Mouse (Mus musculus) neural tube, embryonic 15.5 days (tissue): Measurements from ENCODE around the gene Oscar. TPM values are rescaled to one million over a fixed set of nuclear protein-coding genes. Genes with fewer than 3 reads are reported as not detected.
A peak's percentile ranks its signal among the peaks of the same experiment; 100 is the strongest.
"Not testable (repeated sequence)": the region's sequence is repeated elsewhere in the genome, so short reads cannot be mapped to it uniquely, and the experiment has no call there.

Experiments used
- ATAC-seq: fragments of 200-750 bp; cut with Nextera tagmentation; 2 replicates; pipeline ENCODE4 v1.8.0; 2017; ENCODE audit warnings: mild to moderate bottlenecking, moderate TSS enrichment, moderate library complexity; ENCODE audit not compliant: low FRiP score
- H3K27ac ChIP-seq: fragments of 300-500 bp; sonication (generic); replicated peaks from 2 replicates; pipeline ENCODE4 v1.5.1; 2015; ENCODE audit warnings: mild to moderate bottlenecking, inconsistent platforms
- H3K27me3 ChIP-seq: fragments of 300-500 bp; sonication (generic); replicated peaks from 2 replicates; pipeline ENCODE4 v1.6.1; 2015; ENCODE audit warnings: inconsistent platforms
- H3K36me3 ChIP-seq: fragments of 300-500 bp; sonication (generic); 2 replicates; pipeline ENCODE4 v1.6.1; 2015; ENCODE audit warnings: inconsistent platforms
- H3K4me1 ChIP-seq: fragments of 300-500 bp; sonication (generic); 2 replicates; pipeline ENCODE4 v1.6.1; 2015; ENCODE audit warnings: inconsistent platforms
- H3K4me2 ChIP-seq: fragments of 300-500 bp; sonication (generic); 2 replicates; pipeline ENCODE4 v1.6.1; 2015; ENCODE audit warnings: inconsistent platforms, mild to moderate bottlenecking, moderate library complexity
- H3K4me3 ChIP-seq: fragments of 300-500 bp; sonication (generic); replicated peaks from 2 replicates; pipeline ENCODE4 v1.5.1; 2015; ENCODE audit warnings: mild to moderate bottlenecking, inconsistent platforms
- H3K9ac ChIP-seq: fragments of 300-500 bp; sonication (generic); replicated peaks from 2 replicates; pipeline ENCODE4 v1.6.1; 2015; ENCODE audit warnings: mild to moderate bottlenecking, inconsistent platforms
- H3K9me3 ChIP-seq: fragments of 300-500 bp; sonication (generic); replicated peaks from 2 replicates; pipeline ENCODE4 v1.6.1; 2016; ENCODE audit warnings: inconsistent platforms
- WGBS: fragments of 180-500 bp; shearing (Covaris S2); methylation state at CpG from one replicate; pipeline ENCODE4 v1.1.7; 2015; ENCODE audit warnings: mixed read lengths; 5-methylcytosine and 5-hydroxymethylcytosine counted together
- polyA plus RNA-seq: library from polyadenylated mRNA; unstranded; fragments of >200 nt; fragmentation: Nextera tagmentation; extraction: Ambion mirVana; gene quantifications from 2 replicates; pipeline ENCODE4 v1.2.1, GENCODE M21; 2015

Gene Oscar
- polyA plus RNA-seq, 1 experiment from 2014 or later: 0.38 TPM

GRCm38 (mm10) chr7:3607391-3607790 is 8.6 kb downstream of the Oscar start:
- no peaks in the 10 kb centered on the region for H3K27me3 ChIP-seq
- no peaks in the 10 kb centered on the region for H3K4me1 ChIP-seq
- H3K27ac ChIP-seq: no peak overlapping the region
- H3K4me2 ChIP-seq: no peak overlapping the region
- no peaks in the 10 kb centered on the region for H3K36me3 ChIP-seq
- no peaks in the 10 kb centered on the region for H3K9me3 ChIP-seq
- H3K4me3 ChIP-seq: no peak overlapping the region
- H3K9ac ChIP-seq: no peak overlapping the region
- WGBS: 90% methylated on average over 6 of the region's 6 CpGs
- ATAC-seq: no peak

GRCm38 (mm10) chr7:3606798-3607197 is 9.2 kb downstream of the Oscar start:
- Histone ChIP-seq H3K9me3 (no peaks in the 10 kb centered on the region), H3K4me1 (no peaks in the 10 kb centered on the region), H3K27ac (no peak overlapping the region), H3K4me2 (no peak overlapping the region), H3K27me3 (no peaks in the 10 kb centered on the region), H3K36me3 (no peaks in the 10 kb centered on the region), H3K9ac (no peak overlapping the region), H3K4me3 (no peak overlapping the region)
- 14% methylated on average over 2 of the region's 2 CpGs for WGBS
- ATAC-seq: no peak

- ATAC-seq: peak; percentile 55
- 14% methylated on average over 4 of the region's 4 CpGs for WGBS
- H3K9ac ChIP-seq: no peak overlapping the region
- no peak overlapping the region for H3K4me2 ChIP-seq
- no peaks in the 10 kb centered on the region for H3K9me3 ChIP-seq
- H3K4me1 ChIP-seq: no peaks in the 10 kb centered on the region
- no peak overlapping the region for H3K4me3 ChIP-seq
- no peaks in the 10 kb centered on the region for H3K27me3 ChIP-seq
- no peak overlapping the region for H3K27ac ChIP-seq
- H3K36me3 ChIP-seq: no peaks in the 10 kb centered on the region
These were observed 14.8 kb downstream of the Oscar start for GRCm38 (mm10) chr7:3601119-3601518.

- not testable (repeated sequence) for H3K4me1 ChIP-seq
These were observed 18.2 kb downstream of the Oscar start for GRCm38 (mm10) chr7:3597755-3598154.

GRCm38 (mm10) chr7:3595146-3595545 is 20.8 kb downstream of the Oscar start:
- ATAC-seq: no peak
- no peaks in the 10 kb centered on the region for H3K27me3 ChIP-seq
- no peak overlapping the region for H3K9ac ChIP-seq
- H3K27ac ChIP-seq: no peak overlapping the region
- no peaks in the 10 kb centered on the region for H3K4me1 ChIP-seq
- peak overlapping the region; percentile 10; the same call in 1 of the 2 replicates for H3K4me3 ChIP-seq
- no peaks in the 10 kb centered on the region for H3K9me3 ChIP-seq
- 17% methylated on average over 9 of the region's 9 CpGs for WGBS
- H3K4me2 ChIP-seq: peak overlapping the region; percentile 36
- no peaks in the 10 kb centered on the region for H3K36me3 ChIP-seq

More at GRCm38 (mm10) chr7:3597755-3598154, 18.2 kb downstream of the Oscar start:
- not testable (repeated sequence) for H3K4me2 ChIP-seq, H3K9ac ChIP-seq, H3K9me3 ChIP-seq, H3K4me3 ChIP-seq, H3K27me3 ChIP-seq, H3K36me3 ChIP-seq, ATAC-seq, H3K27ac ChIP-seq
- WGBS: 66% methylated on average over 1 of the region's 1 CpGs

- H3K9ac ChIP-seq: no peak overlapping the region
- H3K27ac ChIP-seq: no peak overlapping the region
- WGBS: 20% methylated on average over 5 of the region's 5 CpGs
- peak overlapping the region; percentile 10; the same call in 1 of the 2 replicates for H3K4me3 ChIP-seq
- no peaks in the 10 kb centered on the region for H3K36me3 ChIP-seq
- H3K27me3 ChIP-seq: no peaks in the 10 kb centered on the region
- no peaks in the 10 kb centered on the region for H3K4me1 ChIP-seq
- H3K4me2 ChIP-seq: peak overlapping the region; percentile 36
- ATAC-seq: no peak
- H3K9me3 ChIP-seq: no peaks in the 10 kb centered on the region
These were observed 21.3 kb downstream of the Oscar start for GRCm38 (mm10) chr7:3594686-3595085.

- no peak overlapping the region for H3K4me3 ChIP-seq
- H3K4me1 ChIP-seq: no peaks in the 10 kb centered on the region
- H3K36me3 ChIP-seq: no peaks in the 10 kb centered on the region
These were observed 22.1 kb downstream of the Oscar start for GRCm38 (mm10) chr7:3593855-3594254.

GRCm38 (mm10) chr7:3591534-3591933 is 24.4 kb downstream of the Oscar start:
- Histone ChIP-seq H3K4me2 (no peak overlapping the region), H3K27ac (no peak overlapping the region), H3K4me1 (no peaks in the 10 kb centered on the region), H3K9me3 (no peaks in the 10 kb centered on the region), H3K36me3 (no peaks in the 10 kb centered on the region), H3K27me3 (no peaks in the 10 kb centered on the region), H3K4me3 (no peak overlapping the region), H3K9ac (no peak overlapping the region)
- ATAC-seq: no peak
- WGBS: 74% methylated on average over 1 of the region's 1 CpGs

More at GRCm38 (mm10) chr7:3593855-3594254, 22.1 kb downstream of the Oscar start:
- H3K27me3 ChIP-seq: no peaks in the 10 kb centered on the region
- no peak overlapping the region for H3K4me2 ChIP-seq
- no peak overlapping the region for H3K9ac ChIP-seq
- no peak for ATAC-seq
- H3K9me3 ChIP-seq: no peaks in the 10 kb centered on the region
- H3K27ac ChIP-seq: no peak overlapping the region

GRCm38 (mm10) chr7:3590550-3590949 is 25.4 kb downstream of the Oscar start:
- Histone ChIP-seq H3K27ac (no peak overlapping the region), H3K27me3 (no peaks in the 10 kb centered on the region), H3K36me3 (no peaks in the 10 kb centered on the region), H3K9ac (no peak overlapping the region), H3K4me3 (no peak overlapping the region), H3K4me1 (no peaks in the 10 kb centered on the region), H3K4me2 (no peak overlapping the region), H3K9me3 (no peaks in the 10 kb centered on the region)
- WGBS: 89% methylated on average over 3 of the region's 3 CpGs
- no peak for ATAC-seq

GRCm38 (mm10) chr7:3587292-3587691 is 28.7 kb downstream of the Oscar start:
- no peak for ATAC-seq
- 72% methylated on average over 1 of the region's 1 CpGs for WGBS
- Histone ChIP-seq H3K4me3 (no peak overlapping the region), H3K27me3 (no peaks in the 10 kb centered on the region), H3K27ac (no peak overlapping the region), H3K9ac (no peak overlapping the region), H3K9me3 (no peaks in the 10 kb centered on the region), H3K4me2 (no peak overlapping the region), H3K36me3 (no peaks in the 10 kb centered on the region), H3K4me1 (no peaks in the 10 kb centered on the region)

GRCm38 (mm10) chr7:3586255-3586654 is 29.7 kb downstream of the Oscar start:
- H3K9ac ChIP-seq: no peak overlapping the region
- 3% methylated on average over 5 of the region's 5 CpGs for WGBS
- ATAC-seq: no peak
- no peak overlapping the region for H3K4me3 ChIP-seq
- H3K9me3 ChIP-seq: no peaks in the 10 kb centered on the region
- H3K4me2 ChIP-seq: no peak overlapping the region
- no peaks in the 10 kb centered on the region for H3K27me3 ChIP-seq
- H3K4me1 ChIP-seq: no peaks in the 10 kb centered on the region
- H3K27ac ChIP-seq: no peak overlapping the region
- H3K36me3 ChIP-seq: no peaks in the 10 kb centered on the region

- Histone ChIP-seq H3K9ac (no peak overlapping the region), H3K27ac (no peak overlapping the region), H3K36me3 (no peaks in the 10 kb centered on the region), H3K4me2 (no peak overlapping the region), H3K9me3 (no peaks in the 10 kb centered on the region), H3K4me1 (no peaks in the 10 kb centered on the region), H3K4me3 (no peak overlapping the region), H3K27me3 (no peaks in the 10 kb centered on the region)
- 19% methylated on average over 6 of the region's 6 CpGs for WGBS
- no peak for ATAC-seq
These were observed 30.2 kb downstream of the Oscar start for GRCm38 (mm10) chr7:3585763-3586162.

- no peaks in the 10 kb centered on the region for H3K4me1 ChIP-seq
- H3K27me3 ChIP-seq: no peaks in the 10 kb centered on the region
- no peak overlapping the region for H3K9ac ChIP-seq
- ATAC-seq: peak; percentile 31; the same call in 1 of the 2 replicates
- no peaks in the 10 kb centered on the region for H3K36me3 ChIP-seq
- H3K4me3 ChIP-seq: no peak overlapping the region
- H3K27ac ChIP-seq: no peak overlapping the region
- WGBS: 40% methylated on average over 2 of the region's 2 CpGs
- H3K9me3 ChIP-seq: no peaks in the 10 kb centered on the region
- no peak overlapping the region for H3K4me2 ChIP-seq
These were observed 35.9 kb downstream of the Oscar start for GRCm38 (mm10) chr7:3580029-3580428.
